Mouse (Mus musculus) adrenal gland, postnatal 25 days (tissue): Measurements from ENCODE around the gene Bcas1. TPM values are rescaled to one million over a fixed set of nuclear protein-coding genes. Genes with fewer than 3 reads are reported as not detected.

Experiments
- DNase-seq: peaks from one replicate; pipeline ENCODE4 v3.0.0; 2021; ENCODE audit warnings: mixed read lengths
- total RNA-seq: library from RNA; stranded (reverse); gene quantifications from 2 replicates; pipeline ENCODE4 v1.2.3, GENCODE M21; 2021

The Bcas1 gene
- total RNA-seq, 1 experiment from 2014 or later = 0.33 TPM

DNA sequence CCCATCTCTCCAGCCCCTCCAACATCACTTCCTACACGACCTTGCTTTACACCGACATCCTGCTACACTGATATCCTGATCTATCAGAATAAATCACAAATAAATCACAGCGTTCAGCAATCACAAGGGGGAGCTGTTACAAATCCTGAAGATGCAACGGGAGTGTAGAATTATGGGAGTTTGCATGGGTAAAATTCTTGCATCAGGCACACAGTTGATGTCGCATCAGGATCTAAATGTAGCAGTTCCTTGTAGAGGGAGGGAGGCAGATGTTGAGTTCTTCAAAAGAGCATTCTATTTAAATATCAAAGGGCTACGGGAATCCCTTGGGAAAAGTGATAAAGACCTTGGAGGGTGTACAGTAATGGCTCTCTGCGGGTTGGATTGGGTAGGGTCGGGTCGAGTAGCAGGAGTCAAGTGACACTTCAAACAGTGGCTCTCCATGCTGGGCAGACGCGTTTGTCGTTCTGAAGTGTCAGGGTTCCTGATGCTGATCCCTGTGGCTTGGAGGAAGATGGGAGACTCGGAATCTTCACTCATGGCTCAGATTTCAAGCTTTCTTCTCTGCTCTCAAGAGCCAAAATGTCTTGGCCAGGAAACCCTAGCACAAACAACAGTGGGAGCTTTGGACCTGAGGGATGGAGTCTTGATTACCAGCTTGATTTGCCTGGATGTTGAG, 16.0 kb downstream of the Bcas1 start:
- DNase-seq = no peak

DNA sequence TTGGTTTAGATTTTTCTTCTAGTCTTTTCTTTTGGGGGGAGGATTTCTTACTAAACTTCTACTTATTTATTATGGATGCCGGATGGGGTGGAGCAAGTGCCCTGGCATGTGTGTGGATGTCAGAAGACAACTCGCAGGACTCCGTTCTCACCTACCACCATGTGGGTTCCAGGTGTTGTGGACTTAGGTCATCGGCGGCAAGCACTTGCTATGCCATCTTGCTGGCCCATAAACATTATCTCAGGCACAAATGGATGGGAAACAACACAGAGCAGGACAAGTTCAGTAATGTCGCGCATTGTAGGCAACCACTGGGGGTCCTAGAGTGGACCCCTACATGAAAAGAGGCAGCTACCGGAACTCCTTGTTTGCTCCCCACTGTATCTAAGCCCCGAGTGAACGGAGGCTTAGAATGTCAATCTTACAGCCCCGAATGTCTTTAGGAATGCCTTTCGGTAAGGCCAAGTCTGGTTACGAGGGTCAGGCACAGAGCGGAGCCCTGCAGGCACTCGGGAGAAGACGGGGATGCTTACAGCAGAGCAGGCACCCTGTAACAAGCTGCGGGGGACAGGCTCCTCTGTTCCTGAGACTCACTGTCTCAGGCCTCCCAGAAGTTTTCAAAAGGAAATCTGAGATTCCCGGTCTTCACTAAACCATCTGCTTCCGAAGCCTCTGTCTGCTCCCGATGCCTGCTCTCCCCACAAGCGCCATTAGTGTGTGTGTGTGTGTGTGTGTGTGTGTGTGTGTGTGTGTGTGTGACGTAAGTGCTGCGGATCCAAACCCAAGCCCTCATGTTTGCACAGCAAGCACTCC, 16.8 kb downstream of the Bcas1 start:
- no peak for DNase-seq

DNA sequence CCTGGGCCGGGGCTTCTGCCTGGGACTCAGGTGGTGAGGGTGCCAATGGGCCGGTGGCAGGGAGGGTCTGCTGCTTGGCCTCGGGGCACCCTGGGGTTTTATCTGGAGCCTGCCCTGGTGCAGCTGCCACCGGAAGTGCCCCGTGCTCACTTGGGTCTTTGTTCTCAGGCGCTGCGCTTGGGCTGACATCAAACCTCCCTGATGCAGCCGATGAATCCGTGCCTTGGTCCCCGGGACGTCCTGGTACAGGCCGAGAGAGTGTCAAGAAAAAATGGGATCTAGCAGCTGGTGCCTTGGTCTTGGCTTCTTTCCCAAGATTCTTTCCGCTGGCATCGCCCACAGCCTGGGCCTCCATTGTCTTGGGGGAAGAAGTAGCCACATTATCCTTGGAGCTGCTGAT, 21.2 kb downstream of the Bcas1 start:
- DNase-seq = no peak

DNA sequence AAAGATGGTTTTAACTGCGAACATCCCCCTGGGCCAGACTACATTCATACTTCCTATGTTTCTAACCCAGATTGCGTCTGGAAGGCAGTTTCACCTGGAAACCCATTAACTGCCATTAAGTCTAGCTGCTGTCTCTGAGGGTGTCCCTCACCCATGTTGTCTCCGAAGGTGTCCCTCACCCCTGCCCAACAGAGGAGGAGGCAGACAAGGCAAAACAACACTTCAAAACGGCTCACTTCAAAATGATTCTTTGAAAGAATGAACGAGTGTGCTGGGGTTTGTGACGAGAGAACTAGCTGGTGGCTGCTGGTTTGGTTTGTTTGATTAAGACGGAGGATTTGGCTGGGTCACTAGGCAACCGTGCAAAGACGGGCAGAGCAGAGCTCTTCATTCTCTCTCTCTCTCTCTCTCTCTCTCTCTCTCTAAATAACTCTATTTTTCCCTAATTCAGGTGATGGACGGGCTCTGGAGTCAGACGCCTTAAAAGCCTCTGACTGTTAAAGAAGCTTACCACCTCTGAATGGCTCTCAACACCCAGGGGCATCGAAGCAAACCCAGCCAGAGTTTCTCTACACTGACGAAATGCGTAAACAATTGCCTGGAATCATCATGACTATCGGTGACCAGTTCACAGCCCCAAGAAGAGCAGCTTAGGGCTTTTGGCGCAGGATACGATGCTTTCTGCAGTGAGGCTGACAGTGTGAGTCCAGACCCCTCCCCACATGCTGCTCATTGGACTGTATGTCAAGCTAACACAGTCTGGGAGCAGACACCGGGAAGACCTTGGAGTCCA, 22.7 kb downstream of the Bcas1 start:
- DNase-seq = no peak

DNA sequence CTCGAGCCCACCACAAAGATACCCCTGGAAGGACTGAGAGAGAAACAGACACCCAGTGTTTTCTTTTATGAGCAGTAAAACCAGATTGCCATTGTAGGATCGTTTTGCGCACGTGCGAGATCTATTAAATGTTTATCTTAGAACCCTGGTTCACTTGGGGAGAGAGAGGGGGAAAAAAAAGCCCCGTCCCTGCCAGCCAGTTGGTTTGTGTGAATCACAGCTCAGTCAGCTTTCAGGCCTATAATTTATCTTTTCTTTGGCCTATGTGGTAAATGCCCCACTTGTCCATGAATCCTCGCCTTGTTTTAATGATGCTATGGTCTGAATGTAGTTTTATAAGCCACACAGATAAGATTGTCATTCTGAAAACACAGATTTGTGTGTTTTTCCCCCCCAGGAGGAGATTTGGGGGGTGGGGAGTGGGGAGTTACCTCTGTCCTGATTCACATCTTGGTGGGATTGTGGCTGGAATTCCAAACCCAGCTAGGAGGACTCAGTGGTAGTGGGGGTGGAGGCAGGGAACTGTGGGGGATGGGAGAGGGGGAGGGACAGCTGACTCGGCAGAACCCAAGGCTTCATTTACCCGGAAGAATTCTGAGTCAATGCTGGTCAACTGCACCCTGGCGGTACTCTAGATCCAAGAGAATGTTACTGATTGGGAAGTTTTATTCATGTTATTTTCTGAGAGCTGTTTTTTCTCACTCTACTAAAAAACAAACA, 23.8 kb downstream of the Bcas1 start:
- no peak for DNase-seq

DNA sequence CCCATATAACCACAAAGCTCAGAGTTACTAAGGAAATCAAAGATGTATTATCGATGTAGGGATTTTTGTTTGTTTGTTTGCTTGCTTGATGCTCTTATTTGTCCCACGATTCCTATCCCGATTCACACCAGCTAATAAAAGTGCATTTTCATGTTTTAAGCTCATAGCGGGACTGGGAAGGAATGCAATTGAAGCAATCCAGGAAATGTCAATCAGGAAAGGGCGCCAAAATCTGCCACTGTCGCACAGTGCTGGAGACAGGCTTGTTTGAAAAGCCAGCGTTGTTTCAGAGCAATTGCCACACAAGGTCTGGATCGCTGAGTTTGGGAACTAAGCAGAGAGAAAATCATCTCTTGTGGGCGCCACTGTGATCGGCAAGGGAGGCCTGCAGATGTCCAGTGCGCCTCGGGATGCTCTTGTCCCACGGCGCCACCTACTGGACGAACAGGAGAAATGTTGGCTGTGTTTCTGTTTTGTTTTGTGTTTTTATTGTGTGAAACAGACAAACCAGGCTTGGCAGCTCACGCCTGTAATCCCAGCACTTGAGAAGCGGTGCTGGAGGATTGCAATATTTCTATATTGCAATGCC, 26.3 kb downstream of the Bcas1 start:
- peak; percentile 78 for DNase-seq

DNA sequence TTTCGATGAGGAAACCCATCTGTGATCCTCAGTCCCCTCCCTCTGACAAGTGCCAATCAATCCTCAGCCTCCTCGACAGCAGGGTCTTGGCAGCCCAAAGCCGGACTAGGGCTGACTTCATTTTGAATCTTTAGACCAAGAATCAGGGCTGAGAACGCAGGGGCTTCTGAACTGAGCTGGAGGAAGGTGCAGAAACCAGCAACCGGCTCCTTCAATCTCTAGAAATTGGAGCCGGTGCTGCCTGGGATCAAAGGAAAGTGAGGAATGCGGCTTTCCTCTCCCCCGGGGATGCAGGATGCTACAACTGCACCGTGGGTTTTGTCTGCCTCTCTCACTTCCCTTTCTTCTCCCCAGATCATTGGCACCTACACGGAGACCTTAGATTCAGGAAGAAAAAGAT, 27.0 kb downstream of the Bcas1 start:
- no peak for DNase-seq

DNA sequence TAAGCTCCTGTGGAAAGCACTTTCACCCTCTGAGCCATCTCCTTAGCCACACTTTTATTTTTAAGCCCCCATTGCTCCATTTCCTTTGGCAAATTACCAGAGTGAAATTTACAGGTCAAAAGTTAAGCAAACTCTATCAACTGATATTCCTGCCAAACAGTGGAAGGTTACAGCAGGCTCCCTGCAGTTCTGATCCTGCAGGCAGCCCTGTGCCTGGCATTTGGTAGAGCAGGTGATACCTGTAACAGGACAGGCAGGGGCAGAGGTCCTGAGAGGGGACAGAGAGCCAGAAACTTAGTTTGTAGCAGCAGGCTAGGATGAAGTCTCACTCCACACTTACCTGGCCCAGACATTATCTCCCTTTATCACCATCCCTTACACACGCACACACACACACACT, 35.7 kb downstream of the Bcas1 start:
- DNase-seq = no peak

DNA sequence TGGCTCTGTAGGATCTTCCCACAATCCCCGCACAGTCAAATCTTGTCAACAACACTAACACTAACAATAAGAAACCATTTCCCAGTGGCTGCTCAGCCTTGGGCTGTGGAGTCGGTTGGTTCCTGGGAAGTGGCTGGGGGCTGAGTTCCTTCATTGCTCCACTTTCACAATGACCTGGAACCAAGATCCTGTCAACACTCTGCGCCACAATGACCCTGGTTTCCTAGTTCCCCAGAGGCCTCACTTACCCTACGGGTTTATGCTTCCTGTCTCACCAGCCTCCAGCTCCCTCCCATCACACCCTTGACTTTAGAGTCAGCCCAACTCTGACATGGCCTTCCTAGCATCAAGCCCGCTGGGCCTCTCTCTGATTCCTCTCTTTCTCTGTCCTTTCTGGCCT, 39.3 kb downstream of the Bcas1 start:
- DNase-seq = no peak

DNA sequence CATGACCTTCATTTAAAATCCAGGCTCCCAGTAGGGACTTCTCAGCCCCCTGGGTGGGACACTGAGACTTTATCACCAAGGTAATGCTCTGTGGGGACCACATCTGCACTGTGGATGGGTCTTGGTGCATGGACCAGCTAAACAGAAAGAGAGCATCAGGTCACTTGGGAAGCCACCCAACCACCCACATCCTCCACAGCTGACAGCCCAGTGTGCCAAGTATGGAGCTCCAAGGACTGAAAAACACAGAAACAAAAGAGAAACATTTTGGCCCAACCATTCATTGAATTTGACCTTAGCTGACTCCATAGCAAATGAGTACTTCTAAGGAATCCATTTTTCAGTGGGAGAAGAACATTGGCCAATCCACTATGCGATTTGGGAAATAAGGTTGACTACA, 42.1 kb downstream of the Bcas1 start:
- DNase-seq = no peak

DNA sequence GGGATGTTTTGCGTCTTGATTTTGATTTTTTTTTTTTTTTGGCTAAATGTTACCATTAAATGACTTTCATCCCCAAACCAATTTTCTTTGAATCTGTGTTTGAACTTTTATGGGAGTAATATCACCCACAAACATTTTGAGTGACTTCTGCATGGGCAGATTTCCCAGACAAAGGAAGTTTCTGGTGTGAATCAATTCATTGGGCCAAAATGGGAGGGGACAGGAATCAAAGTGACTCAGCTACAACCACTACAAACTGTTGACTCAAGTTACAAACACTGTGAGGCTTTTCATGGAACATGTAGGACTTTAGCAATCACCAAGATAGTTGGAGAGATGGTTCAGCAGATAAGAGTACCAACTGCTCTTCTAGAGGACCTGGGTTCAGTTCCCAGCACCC, 42.9 kb downstream of the Bcas1 start:
- no peak for DNase-seq

DNA sequence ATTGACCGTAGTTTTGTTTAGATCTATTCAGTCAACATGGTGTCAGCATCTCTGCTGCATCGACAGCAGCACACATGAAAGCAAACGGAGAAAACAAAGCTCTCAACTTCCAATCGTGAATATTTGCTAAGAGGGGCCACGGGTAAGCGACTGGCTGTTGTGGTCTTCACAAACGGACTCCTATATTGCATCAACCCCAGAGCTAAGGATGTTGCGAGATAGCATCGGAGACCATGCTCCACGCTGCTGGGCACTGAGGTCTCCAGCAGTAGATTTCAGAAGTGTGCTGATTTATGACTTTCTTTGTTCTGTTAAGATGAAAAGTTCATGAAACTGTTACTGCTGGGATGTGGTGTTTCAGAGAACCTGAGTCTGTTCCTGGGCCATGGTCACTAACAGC, 54.3 kb downstream of the Bcas1 start:
- DNase-seq = no peak

DNA sequence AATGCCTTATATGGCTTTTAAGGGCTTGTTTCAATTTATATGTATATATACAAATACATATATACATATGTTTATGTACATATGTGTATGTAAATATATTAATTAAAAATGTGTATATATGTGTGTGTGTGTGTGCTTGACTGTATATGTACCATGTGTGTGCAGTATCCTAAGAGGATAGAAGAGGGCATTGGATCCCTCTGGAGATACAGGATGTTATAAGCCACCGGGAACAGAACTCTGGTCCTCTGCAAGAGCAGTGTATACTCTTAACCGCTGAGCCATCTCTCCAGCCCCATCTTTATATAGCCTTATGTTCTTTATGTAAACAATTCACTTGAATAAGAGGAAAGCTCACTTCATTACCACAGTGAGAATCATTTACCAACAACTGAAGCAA, 62.0 kb downstream of the Bcas1 start:
- DNase-seq = no peak

DNA sequence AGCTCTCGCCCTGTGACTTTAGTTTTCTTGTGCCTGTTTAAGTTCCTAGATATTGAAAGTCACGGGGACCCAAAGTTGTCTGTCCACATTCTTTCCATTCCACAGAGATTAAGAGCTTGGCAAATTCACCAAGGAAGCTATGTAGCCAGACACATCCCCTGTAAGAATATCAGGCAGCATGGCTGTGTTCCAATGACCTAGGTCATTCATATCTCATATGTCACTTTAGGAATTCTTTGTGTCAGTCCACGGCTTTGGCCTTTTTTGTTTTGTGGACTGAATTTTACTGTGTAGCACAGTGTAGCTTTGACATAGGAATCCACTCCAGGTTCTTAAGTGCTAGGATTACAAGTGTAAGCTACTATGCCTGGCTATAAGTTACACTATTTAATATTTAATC, 62.4 kb downstream of the Bcas1 start:
- no peak for DNase-seq

DNA sequence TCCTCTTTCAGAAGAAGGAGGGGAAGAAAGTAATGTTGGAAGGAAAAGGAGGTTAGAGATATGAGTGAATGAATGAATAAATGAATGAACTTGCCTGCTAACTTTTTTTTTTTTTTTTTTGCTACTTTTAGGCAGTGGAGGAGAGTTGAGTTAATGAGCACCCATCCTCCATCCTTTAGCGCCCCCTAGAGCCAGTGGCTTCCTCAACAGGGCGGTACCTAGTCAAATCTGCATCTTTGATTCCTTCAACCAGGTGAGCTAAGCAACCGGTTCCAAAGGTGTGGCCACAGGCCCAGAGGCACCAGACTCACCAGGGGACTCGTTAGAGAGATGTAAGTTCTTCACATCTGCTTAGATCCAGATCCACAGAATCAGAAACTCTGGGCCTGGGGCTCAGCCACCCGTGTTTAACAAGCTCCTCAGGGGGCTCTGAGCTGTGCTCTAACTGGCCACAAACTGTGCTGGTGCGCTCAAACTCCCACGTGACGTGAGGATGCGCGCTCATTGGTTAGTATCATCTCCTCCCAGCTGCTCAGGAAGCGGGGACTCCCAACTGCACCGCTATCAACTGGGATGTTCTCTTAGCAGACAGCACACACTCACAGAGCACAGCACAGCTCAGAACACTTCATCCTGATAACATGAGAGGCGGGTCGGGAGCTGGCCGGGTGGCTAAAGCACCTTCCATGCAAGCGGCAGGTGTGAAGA, 70.8 kb downstream of the Bcas1 start:
- DNase-seq = no peak

DNA sequence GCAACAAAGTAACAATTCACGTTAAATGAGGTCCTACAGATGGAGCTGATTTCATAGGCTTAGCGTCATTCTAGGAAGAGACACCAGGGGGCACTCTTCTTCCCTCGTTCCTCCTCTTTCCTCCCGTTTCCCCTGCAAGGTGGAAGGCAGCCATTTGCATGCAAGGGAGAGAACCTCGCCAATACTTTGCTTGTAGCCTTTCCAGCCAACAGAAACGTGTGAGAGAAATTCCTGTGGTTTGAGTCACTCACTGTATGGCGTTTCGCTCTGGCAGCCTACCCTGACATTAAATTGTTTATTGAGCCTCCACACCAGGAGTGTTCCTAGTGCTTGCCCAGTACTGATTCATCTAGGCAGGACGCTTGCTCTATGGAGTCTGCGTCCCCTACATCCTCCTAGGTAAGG, 72.7 kb downstream of the Bcas1 start:
- DNase-seq = peak; percentile 71

DNA sequence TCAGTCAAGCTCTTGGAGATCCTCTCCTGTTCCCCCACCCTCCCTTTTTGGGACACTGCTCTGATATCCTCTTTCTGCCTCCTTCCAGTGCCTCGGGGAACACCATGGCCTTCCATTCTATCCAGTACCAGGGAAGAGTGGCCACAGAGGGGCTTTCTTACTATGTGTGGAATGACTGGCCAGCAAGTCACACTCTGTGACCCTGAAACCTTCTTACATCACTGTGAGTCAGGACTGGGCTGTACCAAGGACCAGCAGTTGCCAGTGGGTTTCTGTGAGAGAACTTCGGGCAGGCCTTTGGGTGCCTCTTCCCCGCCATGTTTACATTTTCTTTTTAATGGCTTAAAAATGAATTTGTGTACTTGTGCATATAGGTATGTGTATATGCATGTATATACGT, 75.4 kb downstream of the Bcas1 start:
- DNase-seq = no peak

DNA sequence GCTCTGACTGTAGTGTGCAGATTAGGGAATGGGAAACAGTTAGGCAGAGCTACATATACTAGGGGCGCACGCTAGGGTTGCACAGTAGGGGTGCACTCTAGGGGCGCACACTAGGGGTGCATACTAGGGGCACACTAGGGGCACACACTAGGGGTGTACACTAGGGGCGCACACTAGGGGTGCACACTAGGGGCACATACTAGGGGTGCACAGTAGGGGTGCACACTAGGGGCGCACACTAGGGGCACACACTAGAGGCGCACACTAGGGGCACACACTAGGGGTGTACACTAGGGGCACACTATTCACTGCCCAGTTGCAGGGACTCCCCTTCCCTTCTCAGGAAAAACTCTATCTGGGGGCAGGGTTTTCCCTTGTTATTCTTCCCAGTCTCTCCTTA, 75.8 kb downstream of the Bcas1 start:
- no peak for DNase-seq

DNA sequence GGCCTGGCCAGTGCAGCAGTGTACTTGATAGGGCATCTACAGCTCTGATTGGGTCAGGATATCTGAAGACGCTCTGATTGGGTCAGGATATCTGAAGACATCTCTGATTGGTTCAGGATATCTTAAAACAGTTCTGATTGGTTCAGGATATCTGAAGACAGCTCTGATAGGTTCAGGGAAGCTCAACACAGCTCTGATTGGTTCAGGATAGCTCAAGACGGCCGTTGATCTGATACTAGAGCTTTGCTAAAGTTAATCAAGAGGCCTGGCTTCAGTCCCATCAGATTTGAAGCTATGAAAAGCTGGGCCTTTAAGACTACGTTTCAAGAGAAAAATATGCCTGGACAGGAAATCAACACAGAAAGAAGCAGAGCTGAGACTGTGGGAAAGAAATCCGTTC, 77.9 kb downstream of the Bcas1 start:
- no peak for DNase-seq

DNA sequence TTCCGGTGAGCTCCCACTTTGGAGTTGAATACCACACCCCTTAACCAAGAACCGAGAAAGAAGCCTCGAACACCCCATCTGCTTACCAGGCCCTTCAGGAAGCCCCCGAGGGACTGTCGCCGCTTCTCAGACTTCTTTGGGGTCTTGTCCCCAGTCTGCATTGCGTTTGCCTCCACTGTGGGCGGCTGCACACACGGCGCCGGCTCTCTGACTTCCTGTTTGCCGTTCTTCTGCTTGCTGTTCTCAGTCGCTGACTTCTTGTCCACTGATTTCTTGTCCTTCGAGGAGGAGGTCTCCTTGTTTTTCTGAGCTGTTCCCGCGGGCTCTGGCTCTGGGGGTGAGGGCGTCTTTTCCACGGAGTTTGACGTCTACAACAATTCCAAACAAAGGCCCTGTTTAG, 78.5 kb downstream of the Bcas1 start:
- DNase-seq = no peak

DNA sequence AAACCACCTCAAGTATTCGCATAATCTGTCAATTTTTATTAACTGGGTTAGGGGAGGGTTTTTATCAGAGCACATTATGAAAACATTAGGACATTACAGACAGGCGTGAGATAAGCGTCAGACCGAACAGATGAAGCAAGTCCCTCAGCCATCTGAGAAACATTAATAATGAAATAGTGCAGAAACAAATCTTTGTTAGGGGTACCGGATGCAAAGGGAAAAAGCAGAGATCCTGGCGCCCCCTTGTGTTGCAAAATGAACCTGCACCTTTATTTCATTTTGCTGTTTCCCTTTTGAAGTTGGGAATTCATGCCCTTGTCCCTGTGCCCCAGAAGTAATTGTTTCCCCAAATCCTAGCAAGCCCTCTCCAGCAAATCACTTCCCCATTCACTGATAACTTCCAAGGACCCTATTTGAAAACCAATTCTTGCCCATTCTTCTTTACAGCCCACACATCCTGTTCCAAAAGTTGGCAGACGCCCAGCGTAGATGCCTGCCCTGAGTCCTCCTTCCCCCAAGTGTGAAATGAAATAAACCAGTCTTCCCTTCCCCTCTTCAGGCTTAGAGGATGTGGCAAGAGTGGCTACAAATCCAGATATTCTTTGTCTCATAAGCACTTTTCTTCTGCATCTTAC, 80.4 kb downstream of the Bcas1 start:
- peak; percentile 33 for DNase-seq
